Mouse (Mus musculus) CH12F3 (cell line): ENCODE measurements around the gene Cln6.
"Not testable (repeated sequence)": the region's sequence is repeated elsewhere in the genome, so short reads cannot be mapped to it uniquely, and the experiment has no call there.

Experiments
- in situ Hi-C: fragments of 300-500 bp; cut with MboI; formaldehyde crosslinking; loops from 2 replicates; pipeline ENCODE4 v1.14.3; 2020; ENCODE audit warnings: low sequenced_read_pairs

Cln6 gene

DNA sequence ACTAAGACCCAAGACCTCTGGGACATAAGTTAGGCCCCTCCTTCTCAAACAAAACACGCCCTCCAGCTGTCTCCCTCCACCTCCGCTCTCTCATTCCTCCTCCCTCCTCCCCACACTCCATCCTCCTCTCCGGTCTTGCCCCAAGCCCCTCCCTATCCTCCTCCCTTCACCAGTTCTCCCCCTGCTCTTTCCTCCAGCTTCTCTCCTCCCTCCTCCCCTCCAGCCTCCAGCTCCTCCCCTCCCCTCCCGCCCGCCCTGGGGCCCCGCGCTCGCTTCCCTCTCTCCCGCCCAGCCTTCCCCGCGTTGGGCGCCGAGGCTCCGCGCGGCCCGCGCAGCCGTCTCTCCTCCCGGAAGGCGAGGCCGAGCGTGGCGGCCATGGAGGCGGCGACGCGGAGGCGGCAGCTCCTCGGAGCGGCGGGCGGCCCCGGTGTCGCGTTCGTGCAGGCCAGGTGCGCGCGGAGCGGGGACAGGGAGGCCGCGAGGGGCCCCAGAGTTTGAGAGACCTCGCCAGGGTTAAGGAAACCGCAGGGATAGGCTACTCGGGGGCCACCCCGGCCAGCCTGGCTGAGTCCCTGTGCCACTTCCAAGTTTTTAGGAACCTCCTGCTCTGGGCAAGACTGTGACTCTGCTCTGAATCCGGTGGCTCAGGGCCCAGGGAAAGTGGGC, at the start of gene Cln6:
TSS of gene Cln6 (plus strand) at position 280 of the 666 bp plus-strand sequence.
- in situ Hi-C loops, result no loop called here

- in situ Hi-C loops, result no loop called here
Measured at GRCm38 (mm10) chr9:62789856-62790255, 48.7 kb upstream of the Cln6 start.

GRCm38 (mm10) chr9:62799218-62799617, 39.4 kb upstream of the Cln6 start:
- in situ Hi-C loops, result not testable (repeated sequence)

DNA sequence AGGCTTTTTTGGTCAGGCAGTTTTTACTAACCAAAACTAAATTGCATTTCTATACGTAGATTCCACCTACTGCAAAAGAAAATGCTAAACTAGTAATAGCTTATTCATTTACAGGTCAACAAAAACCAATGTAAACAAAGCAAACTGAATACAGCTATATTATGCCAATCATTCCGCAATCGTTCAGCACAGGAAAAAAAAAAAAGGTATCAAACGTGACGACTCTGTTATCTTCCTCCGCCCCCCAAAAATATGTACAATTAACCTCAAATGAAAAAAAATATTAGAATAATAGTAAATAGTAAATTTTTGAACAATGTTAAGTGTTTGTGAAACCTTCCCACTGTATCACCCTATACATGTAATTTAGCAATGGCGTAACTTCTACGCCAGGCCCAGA, 28.5 kb upstream of the Cln6 start:
- in situ Hi-C loops, result no loop called here

DNA sequence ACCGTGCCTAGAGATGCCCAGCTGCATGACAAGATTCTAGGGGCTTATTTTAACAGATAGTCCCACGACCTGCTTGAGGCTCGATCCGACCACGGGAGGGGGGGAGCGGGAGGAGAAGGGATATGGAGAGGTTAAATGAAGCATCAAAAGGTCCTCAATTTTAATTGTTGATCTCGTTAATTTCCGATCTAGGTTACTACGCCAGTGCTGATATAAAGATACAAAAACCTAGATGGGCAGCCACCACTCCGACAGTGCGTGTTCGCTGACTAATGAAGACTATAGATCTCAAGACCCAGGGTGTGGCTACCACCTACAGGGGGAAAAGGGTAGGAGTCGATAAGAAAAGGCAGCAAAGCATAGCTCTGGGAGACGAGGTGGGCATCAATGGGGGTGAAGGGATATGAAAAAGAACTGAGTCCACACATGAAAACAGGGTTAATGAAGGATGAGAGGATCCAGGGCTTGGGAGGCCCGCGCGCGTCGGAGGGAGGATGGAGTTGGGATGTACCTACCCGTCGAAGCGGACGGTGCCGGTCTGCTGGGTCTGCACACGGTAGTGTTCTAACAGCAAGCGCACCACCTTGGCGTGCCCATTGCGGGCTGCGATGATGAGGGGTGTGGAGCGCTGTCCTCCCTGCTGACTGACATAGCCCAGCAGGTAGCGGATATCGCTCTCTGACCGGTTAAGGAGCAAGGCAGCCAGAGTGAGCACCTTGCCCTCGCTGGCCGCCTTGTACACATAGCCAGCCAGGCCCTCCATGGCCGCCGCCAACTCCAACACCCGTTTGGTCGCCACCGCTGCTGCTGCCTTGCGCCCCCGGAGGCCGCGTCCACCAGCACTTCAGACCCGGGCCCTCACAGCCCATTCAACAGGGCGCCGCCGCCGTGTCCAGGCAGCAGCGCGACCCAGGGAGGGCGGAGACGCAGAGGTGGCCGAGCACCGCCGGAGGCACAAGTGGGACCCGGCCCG, 27.8 kb upstream of the Cln6 start:
- in situ Hi-C loops, result no loop called here

DNA sequence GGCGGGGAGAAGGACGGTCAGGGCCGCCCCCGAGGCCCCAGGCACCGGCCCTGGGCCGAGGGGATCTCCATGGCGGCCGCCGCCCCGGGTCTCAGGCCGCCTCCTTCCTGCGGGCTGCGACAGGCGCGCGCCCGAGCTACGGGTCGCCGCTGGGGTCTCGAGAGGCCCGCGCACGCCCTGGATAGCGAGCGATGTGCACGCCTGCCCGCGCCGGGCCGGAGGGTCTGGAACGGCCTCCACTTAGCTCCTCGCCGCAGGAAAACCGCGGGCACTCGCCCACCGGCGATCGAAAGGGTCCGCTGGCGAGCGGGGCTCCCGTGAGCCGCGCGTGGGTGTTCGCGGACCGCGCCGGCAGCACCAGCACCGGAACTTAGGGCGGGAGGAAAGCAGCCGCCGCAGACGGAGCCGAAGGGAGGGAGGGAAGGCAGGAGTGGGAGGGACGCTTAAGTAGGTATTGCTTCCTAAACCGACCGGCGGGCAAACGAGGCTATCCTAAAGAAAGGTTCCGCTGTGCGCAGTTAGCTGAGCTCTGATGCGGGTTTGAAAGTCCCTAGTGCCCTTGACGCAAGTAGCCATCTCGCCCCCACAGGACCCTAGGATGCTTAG, 27.0 kb upstream of the Cln6 start, which contains the start of gene Fem1b:
TSS of gene Fem1b (minus strand) at position 419 of the 606 bp plus-strand sequence.
- in situ Hi-C loops, result no loop called here

DNA sequence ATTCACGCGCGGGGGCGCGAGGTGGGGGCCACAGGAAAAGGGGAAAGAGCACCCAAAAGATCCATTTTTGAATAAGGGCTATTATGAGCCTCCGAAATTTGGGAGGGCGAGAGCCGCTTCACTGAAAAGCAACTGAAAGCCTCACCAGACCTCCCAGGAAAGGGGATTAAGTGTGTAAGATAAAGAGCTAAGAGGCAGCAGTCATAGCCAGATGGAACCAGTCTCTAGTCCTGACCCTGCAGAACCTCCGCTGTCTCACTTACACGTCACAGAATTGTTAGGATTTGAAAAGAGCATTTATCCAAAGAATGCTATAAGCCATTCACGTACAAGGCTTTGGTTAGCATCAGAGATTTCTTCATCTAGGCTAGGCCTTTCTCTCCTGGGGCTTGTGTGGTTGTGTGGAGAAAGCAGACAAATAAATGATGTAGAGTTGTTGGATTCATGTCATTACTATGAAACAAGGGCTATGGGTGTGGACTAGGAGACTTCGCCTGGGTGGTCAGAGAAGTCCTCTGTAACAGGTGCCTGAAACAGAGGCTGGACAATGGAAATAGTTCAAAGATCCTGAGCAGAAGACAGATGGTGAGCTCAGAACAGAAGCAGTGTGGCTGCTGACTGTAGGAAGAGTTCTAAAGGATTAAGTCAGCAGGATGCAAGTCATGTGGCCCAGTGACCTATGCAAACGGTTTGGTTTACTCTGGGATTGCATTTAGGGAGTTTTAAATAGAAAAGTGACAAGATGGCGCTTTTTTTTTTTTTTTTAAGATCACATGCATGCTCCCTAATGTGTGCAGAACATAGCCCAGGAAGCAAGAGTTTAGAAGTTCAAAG, 26.2 kb upstream of the Cln6 start:
- in situ Hi-C loops, result no loop called here

DNA sequence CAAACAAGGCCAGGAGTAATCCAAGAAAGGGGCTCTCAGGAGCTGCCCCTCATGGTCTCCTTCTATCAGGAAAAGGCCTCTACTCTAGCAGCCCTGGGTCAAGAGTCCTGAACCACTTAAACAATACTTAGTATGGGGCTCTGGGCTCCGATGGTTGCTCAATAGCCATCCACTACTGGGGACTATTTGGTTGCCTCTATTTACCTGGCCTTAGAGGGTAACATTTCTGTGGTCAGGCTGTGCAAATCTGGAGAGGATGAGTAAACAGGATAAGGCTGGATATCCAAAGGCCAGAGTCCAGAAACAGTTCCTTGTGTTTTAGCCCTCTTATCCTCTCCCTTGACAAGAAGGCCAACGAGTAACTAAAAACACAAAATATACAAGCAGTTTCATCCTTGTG, 23.8 kb upstream of the Cln6 start:
- in situ Hi-C loops, result no loop called here

DNA sequence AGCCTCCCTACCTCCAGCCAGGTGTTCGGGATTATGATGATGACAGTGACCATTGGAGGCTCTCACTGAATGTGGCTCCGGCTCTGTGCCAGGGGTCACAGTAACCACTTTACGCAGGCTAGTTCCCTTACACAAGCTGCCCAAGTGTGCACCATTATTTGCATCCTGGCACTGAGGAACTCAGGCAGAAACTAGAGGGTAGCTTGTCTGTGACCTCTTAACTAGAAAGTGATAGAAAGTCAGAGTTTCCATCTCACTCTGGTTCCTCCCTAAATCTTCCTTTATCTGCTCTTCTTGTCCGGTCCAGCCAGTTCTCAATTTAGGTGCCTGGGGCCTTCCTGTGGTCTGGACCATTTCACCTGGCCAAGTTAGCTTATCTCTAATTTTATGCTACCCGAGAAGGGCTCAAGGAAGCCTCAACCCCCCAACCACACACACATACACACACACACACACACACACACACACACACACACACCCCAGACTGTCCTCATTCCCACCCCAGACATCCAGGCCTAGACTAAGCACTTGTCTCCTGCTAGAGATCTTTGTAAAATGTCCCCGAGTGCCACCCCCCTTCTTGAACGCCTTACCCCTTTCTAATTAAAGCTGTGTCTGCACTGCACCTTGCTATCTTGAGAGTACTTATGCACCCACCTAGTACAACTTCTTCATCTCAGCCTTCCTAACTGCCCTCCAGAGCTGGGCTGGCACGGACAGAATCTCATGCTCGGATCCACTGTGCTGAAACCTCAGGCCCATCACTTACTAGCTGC, 22.1 kb upstream of the Cln6 start:
- in situ Hi-C loops, result no loop called here

- in situ Hi-C loops, result no loop called here
Measured at GRCm38 (mm10) chr9:62817099-62817571, 21.4 kb upstream of the Cln6 start.

- in situ Hi-C loops, result no loop called here
Measured at GRCm38 (mm10) chr9:62817828-62818614, 20.6 kb upstream of the Cln6 start.

DNA sequence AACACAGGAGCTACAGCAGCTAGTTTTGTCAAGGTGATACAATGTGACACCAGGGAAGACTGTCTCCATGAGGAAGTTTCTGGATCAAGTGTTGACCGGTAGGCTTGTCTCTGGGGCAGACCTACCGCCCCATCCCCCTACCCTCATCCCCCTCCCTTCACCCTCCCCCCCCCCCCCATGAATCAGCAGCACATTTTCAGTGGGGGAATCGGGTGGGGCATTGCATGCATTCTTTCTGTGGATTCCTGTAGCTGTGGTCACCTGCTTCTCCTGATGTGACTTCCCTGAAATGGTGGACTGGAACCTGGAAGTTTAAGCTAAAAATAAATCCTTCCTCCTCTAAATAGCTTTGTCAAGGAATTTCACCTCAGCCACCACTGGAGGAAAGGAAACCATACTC, 19.1 kb upstream of the Cln6 start:
- in situ Hi-C loops, result no loop called here

- in situ Hi-C loops, result not testable (repeated sequence)
Measured at GRCm38 (mm10) chr9:62819910-62820309, 18.7 kb upstream of the Cln6 start.

GRCm38 (mm10) chr9:62820829-62821228, 17.8 kb upstream of the Cln6 start:
- in situ Hi-C loops, result no loop called here

DNA sequence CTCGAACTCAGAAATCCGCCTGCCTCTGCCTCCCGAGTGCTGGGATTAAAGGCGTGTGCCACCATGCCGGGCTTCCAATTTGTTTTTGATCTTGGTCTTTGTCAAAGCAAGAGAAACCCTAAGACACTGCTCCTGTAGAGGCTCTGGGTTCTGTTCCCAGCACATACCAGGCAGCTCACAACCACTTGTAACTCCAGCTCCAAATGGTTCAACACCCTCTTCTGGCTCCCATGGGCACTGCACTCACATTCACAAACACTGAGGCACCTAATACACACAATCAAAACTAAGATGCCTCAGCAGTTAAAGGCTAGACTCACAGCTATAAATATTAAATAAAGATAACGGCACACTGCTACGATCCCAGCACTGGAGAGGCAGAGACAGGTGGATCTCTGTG, 16.8 kb upstream of the Cln6 start:
- in situ Hi-C loops, result no loop called here

DNA sequence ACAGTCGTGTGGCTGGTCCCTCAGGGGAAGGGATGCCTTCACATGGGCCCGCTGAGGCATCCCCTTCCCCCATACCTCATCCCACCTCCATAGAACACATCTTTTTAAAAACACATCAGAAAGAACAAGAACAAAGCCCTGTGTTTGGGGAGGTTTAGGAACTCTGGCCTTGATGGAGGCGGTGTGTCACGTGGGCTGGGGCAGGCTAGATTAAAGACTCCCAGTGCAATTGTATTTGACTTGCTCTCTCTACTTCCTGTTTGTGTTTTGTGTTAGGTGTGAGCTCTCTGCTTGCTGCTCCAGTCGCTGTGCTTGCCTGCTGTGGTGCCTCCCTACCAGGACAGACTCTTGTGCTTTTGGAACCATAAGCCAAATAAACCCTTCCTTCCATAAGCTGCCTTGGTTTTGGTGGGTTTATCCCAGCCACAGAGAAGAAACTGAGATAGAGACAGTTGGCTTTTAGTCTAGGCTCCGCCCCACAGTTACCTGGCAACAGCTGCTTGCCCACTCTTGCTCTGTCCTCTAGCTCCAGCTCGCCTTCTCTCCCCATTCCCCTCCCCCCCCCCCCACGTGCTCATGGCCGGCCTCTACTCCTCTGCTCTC, 12.7 kb upstream of the Cln6 start:
- in situ Hi-C loops, result no loop called here

GRCm38 (mm10) chr9:62826456-62826855, 12.1 kb upstream of the Cln6 start:
- in situ Hi-C loops, result no loop called here

GRCm38 (mm10) chr9:62827939-62828652, 10.5 kb upstream of the Cln6 start:
- in situ Hi-C loops, result no loop called here
